Mouse (Mus musculus) frontal cortex, postnatal 10 days (tissue): ENCODE results near the gene Agrp.

ENCODE experiments used
- DNase-seq, 2 experiments: peaks; one replicate each; pipeline ENCODE4 v3.0.0; 2022; ENCODE audit warnings: low spot score in 2 of 2, mixed read lengths in 1 of 2

Gene Agrp

DNA sequence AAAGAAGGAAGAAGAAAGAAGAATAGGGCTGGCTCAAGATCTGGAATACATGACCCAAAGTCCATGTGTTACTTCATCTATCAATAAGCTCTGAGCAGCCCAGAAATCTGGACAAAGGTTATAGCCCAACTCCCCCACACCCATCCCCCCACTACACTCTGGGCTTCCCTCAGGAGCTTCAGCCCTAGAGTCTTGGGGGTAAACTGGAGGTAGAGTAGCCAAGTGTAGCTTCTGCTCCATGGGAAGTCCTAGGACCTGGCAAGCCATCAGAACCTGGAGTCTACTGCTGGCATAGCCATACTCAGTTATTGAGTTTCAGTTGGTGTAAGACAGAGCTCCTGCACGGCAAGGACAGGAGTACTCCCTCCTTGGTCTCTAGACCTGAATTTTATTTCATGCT, 87.7 kb downstream of the Agrp start:
- no peak for DNase-seq

DNA sequence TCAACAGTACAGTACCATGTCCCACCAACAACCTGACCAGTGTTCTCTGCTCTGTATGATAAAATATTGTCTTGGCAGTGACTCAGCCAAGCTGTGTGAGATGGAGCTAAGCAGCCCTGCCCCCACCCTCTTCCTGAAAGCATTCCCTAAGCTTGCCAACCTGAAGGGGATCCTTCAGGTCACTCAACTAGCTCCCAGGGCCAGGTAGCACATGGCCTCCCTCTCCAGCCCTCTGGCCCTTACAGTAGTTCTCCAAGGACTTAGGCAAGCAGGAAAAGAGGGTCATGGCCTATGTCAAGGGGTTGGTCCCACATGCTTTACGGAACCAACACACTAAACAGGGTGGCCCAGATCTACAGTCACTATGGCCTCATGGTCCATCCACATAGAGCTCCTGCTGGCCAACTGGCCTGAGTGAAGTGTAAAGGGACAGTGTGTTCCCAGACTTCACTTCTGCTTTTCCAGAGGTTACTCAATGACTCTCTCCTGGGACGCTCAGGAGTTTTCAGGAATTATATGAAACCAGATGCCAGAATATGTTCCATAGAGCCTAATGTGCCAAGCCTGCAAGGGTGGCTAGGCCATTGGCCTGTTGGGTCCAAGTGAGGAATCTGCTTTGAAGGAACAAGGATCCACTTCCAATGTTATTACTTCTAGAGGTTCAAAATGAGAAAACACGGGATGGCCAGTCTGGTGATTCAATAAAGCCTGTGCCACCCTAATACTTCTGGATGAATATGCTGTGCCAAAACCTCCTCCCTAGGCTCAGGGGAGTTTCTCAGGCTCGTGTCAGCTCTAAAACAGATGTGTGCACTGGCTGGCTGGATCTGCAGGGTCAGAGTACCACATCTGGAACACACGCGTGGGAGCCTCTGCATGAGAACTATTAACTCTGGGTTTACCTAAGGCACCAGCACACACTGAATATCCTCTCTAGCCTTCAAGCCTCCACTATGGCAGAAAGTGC, 90.5 kb downstream of the Agrp start:
- DNase-seq = no peak

DNA sequence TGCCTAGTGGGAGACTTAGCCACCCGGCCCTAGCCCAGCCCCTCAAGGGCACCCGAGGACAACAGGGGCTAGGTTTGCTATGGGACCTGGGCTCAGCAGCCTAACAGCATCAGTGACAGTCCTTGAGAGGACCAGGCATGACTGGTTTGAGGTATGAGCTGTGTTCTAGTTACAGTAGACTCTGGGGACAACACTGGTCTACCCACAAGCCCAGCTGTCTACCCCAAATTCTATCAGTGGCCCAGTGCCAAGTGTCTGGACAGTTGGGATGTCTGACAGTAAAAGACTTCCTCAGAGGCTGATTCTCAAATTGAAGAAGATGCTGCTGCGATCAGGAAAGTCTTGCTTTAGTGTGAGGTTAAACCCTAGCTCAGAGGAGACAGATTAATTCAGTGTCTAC, 91.9 kb downstream of the Agrp start:
- DNase-seq = no peak

DNA sequence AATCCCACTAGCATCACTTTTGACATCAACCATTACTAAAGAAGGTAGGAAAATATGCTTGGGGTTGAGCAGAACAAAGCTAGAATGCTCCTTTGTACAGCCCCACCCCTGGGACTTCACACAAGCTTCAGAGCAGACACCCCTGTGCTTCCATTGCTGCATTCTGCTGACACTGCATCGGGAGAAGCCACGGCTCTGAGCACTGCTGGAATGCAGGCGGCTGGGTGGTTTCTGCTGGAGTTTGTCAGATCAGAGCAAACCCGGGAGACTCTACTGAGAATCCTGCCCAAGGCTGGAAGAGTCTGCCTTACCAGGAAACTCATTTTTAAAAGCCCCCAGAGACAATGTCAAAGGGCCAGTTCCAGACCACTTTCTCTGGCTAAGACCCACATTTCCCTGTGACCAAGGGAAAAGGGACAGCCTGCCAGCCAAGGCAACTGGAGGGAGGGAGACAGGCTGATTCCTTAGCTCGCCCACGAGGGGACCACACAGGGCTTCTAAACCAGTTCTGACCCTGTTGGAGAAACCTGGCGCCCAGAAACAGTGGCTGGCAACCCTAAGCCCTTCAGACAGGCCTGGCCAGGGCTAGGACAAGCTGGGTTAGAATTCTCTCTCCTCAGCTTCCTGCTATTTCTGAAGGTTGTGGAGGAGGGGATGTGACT, 92.5 kb downstream of the Agrp start:
- DNase-seq = no peak

DNA sequence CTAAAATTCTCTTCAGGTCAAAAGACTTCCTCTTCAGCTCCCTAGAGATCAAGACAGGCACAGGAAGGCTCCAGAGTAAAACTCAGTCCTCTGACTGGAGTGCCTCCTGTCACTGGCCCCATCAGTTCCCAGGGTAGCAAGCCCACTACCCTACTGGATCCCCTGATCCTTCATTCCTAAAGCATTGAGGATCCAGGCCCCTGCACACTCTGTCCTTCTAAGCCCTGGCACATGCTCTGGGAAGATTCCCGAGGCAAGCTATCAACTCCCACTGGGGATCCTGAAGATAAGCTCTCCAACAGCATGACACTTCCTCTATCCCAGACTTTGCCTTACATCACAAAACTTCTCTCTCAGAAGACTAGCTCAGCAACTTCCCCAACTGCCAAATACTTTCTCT, 93.5 kb downstream of the Agrp start:
- DNase-seq = no peak

DNA sequence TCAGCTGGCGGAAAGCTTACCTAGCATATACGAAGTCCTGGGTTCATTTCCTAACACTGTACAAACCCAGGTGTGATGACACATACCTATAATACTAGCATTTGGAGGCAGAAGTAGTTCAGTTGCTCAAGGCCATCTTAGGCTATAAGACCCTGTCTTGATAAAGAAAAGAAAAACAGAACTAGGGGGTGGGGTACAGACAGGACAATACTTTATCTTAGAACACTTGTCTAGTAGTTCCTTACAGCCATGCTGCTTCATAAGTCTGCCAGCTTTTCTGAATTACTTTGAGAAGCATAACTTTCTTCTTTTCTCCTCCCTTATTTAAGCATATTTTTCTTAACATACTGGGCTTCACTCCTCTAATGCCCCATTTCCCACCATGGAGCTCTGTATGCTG, 94.4 kb downstream of the Agrp start:
- DNase-seq = no peak

DNA sequence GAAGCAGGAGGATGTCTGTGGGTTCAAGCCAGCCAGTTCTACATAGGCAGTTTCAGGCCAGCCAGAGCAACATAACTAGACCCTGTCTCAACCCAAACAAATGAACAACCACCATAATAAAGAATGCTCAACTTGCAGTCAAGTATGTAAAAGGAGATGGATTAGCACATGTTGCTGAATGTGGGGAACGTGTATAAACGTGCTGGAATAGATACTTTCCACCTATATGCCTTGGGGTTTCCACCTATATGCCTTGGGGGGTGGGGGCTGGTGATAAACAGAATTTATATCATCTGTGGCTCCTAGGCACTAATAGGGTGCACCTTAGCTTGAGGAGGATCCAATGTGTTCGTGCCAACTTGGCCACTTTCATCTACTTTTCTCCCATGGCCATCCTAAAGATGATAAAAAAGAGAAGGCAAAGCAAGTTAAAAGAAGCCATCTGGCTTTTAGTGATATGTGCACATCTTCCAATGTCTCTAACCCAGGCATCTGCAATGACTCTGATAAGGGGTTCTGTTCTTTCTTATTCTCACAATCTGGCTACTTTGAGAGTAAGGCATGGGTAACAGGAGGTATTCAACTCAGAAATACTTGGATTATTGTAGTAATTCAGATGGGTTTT, 95.0 kb downstream of the Agrp start:
- no peak for DNase-seq

DNA sequence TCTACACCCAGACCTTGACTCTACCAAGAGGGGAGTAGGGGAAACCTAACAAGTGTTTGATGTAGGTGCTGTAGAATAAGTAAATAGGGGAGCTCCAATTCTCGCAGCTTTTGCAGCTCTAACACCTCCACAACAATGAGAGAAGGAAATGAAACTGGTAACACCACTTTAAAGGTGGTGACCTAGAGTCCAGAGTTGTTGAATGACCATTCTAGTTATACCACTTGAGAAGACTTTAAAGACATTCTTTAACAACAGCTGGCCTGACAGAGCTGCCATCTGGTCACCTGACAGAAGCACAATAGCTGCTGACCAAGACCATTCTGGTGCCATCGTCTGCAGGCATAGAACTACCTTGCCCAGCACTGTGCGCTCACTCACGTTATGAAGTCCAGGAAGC, 98.3 kb downstream of the Agrp start:
- DNase-seq = no peak

DNA sequence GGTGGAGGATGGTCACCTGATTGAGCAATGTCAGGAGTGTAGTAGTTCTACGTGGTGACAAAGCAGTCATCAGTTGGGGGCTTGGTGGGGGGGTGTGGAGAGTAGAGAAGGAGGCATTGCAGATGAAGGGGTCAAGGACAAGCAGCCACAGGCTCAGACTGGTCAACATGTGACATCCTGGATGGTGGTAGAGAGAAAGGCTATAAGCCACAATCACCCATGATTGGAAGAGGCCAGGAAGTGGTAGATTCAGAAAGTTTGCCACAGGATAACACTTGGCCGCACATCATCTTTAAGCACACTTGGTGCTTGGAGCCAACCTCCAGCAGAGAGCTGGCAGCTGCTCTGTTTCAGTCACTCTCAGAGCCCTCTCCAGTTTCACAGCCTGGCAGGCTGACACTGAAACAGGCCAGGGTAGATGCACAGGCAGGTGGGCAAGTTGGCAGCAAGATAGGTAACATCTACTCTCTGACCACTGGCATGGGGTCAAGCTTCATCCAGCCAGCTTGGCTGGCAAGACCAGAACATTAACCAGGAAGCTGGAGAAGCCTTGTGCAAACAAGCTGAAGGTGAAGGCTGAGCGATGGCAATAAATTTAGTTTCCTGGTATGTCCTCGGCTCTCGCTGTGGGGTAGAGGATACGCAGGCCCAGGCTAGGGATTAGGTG, 100.0 kb downstream of the Agrp start:
- no peak for DNase-seq

DNA sequence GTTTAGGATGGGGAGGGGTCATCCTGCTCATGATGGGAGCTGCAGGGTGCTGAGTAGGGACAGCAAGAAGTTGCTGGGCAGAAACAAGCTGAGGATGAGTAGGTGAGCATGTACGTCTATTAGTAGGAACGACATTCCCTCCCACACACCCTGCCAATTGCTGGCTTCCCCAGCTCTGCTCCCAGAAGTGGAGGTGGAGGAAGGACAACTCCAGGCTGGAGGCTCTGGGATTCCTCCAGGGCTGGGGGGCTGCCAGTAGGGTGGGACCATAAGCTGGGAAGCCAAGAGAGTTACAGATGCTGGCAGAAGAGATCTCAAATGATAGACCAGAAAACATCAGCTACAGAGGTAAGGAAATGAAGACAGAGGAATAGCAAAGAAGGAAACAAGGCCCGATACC, 100.6 kb downstream of the Agrp start:
- no peak for DNase-seq

DNA sequence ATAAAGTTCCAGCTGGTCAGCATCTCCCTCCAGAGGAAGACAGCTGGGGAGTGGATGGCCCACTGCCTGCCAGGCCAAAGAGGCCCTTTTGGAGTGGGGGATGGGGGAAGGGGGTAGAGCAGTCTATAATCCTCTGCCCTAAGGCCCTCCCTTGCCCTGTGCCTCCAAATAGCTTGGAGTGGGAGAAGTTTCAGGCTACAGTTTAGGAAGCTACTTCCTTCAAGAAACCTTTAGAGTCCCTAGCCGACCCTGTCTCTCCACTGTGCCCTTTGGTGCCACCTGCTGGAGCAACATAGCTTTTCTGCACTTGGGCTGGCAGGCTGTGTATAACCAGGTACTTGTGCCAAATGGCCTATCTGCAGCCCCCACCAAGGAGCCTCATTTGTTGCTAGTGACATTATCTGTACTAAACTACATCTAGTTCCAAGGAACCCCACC, 103.3 kb downstream of the Agrp start:
- DNase-seq = peak in 1 of 2 experiments; percentile 70

DNA sequence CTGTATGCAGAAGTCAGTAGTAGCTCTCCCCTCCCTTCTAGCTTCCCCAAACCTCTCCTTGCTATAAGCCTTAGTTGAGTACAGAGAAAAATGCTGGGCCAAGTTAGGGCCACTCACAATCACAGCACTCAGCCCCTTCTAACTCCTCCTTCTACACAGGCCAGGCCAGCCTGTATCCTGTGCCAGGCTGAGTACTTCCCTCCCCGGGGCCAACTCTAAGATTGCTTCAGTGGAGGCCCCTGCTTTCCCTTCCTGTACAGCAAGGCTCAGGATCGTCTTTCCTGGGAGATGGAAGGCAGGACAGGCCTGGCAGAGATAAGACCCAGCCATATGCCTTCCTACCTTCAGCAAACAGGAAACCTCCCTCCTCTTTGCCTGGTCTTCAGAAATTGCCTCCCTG, 103.8 kb downstream of the Agrp start:
- DNase-seq = no peak

DNA sequence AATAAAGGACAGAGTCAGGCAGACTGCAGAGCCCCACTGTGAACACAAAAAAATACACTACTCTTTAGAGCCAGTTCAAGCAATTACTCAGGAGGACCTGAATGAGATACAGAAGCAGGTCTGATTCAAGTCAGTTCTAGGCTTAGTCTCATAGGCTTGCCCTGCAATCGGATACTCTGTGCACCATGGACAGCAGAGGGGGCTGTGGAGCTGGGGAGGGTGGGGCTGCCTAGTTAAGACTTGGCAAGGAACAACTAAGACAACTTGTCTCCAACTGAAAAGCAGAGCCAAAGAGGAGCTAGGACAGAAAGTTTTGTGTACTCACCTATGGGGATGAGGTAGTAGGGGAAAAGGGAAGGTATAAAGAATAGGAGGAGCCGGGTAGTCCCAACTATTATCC, 105.4 kb downstream of the Agrp start:
- DNase-seq = no peak

DNA sequence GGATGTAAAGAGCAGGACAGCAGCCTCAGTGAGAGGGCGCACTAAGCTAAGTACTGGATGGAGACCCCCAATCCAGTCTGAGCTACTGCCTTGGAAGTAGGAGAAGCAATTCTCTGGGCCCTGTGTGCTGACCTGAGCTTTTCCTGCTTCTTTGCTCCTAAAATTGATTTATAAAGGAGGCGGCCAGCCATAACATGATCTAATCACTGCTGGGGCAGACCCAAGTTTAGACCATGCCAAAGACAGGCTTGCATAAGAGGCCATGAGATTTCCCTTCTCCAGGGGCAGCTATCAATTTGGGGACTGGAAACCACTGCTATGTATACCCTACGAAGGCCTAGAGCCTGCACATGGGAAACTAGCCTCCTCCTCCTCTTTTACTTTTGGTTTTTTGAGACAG, 107.9 kb downstream of the Agrp start:
- no peak for DNase-seq

DNA sequence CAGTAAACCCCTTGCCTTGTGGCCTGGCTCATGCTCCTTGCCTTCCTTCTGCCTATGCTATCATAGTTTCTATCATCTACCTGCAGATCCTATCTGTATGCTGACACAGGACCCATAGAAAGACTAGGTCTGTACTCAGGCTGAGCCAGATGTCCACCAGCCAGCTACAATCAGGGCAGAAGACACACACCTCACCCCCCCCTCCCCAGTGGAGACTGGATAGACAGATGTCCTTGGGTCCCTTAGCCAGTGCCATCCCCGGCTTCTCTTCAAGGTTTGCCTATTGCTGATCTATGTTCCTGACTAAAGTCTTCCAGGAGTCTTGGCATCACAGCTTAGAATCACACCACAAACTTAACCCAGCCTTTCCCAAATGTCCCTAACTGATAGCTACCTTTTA, 109.0 kb downstream of the Agrp start:
- no peak for DNase-seq

DNA sequence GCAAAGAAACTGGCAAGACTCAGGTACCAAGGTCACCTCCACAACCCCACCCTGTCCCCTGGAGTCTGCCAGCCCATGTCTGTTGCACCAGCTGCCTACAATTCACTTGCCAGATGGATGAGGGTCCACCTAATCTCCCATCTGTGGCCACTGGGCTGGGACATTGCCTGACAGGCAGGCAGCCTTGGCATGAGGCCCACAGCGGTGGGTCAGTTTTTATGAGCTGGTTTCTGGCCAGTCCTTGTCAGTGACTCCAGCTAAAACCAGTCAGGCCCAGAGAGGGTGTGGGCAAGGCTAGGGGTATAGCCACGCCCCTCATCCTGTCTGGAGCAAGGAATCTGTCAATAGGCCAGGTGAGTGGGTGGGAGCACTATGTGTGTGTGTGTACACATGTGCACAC, 110.1 kb downstream of the Agrp start:
- DNase-seq = no peak

DNA sequence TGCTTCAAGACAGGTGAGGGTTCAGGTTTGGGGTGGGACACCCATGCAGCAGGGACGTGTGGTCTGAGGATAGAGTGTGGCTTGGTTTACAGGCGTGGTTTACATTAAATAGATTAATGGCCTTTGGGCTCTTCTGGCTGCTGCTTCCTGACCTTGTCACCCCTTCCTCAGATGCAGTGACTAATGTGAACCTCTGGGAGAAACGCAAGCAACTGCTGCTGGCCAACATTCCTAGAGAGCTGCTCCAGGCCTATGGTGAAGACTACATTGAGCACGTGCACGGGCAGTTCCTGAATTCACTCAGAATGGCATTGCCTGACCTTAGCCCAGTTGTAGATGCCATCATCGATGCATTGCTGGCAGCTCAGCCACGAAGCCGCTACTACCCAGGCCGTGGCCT, 114.3 kb downstream of the Agrp start:
- DNase-seq = no peak

DNA sequence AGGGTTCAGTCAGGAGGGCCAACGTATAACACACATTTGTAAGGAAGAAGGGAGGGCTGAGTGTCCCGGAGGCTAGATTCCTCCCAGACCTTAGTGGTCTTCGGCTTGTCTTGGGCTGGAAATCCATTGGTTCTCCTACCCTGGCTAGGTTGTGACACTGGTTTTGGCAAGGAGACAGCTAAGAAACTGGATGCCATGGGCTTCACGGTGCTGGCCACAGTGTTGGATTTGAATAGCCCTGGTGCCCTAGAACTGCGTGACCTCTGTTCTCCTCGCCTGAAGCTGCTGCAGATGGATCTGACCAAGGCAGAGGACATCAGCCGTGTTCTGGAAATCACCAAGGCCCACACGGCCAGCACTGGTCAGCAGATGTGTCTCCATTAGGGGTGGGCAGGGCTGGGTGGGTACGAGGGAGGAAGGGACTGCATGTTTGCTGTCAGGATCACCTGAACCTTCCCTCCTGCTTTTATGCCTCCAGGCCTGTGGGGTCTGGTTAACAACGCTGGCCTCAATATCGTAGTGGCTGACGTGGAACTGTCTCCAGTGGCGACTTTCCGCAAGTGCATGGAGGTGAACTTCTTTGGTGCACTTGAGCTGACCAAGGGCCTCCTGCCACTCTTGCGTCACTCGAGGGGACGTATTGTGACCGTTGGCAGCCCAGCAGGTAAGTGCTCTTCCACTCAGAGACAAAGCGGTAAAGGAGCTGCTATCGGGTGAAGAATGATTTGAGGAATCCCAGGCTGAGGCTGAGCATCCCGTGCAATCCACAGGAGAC, 115.0 kb downstream of the Agrp start:
- DNase-seq = no peak

DNA sequence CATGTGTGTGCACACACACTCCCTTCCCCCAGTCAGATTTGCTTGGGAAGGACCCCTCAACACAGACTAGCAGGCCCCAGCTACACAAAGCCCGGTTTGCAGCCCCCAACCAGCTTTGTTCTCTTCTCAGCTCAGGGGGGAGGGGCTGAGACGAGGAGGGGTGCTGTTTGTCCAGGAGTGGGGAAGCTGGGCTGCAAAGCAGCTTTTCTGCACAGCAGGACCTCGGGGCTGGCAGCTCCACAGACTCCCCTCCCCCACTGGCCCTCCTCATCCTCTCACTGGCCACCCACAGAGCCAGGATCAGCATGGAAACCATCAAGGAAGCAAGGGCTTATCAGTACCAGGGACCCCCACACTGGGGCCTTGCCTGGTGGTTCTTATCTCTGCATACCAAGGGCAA, 116.1 kb downstream of the Agrp start:
- DNase-seq = no peak

DNA sequence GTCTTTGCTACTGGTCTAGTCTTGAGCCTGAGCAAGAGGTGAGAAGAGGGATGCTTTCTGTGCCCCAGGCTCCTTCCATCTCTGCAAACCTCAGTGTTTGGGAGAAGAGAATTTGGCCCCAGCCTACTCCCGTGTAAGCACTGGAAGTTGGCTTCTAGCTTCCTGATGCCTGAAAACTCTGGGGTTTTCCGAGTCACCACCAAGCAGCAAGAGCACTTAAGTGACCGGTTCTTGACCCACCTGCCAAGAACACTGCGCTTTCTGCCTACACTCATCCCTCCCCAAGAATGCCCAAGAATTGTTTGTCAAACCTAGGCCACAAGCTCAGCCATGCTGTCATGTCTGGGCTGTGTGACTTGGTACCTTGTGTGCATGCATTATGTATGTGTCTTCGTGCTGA, 116.7 kb downstream of the Agrp start:
- DNase-seq = no peak

DNA sequence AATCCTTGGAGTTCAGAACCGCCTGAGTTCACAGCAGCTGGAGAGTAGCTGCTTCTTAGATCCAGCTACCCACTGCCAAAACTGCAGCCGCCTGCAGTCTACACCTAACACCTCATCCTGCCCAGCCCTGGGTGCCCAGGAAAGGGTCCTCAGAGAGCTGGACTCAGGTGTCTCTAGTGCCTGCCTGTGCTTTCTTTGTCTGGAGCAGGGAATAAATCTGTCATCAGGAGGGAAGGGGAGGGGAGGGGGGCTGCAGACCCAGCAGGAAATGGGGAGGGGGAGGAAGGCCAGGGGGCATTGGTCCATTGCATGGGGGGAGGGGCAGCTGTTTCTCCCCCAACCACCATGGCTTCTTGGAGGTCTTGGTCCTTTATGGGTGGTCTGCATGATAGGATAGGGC, 117.6 kb downstream of the Agrp start:
- no peak for DNase-seq
